Mouse (Mus musculus) urinary bladder, adult 2 months (tissue): ENCODE measurements around the gene Txndc5. TPM values are rescaled to one million over a fixed set of nuclear protein-coding genes. Genes with fewer than 3 reads are reported as not detected.

Experiments used
- DNase-seq: peaks from one replicate; pipeline ENCODE4 v3.0.0; 2022; ENCODE audit warnings: low spot score
- polyA plus RNA-seq: library from polyadenylated mRNA; depleted of rRNA; stranded (reverse); fragments of >200 nt; gene quantifications from 2 replicates; pipeline ENCODE4 v1.2.3, GENCODE M21; 2012; rRNA removed

Txndc5 gene
- polyA plus RNA-seq, 1 experiment, result 108 TPM

GRCm38 (mm10) chr13:38451446-38451845, 77.2 kb downstream of the Txndc5 start:
- no peak for DNase-seq

Other genes with a start within 250 kb of the Txndc5 start
- 19.4 and 20.0 TPM in 2 replicates for gene Bmp6, start 183.7 kb downstream of the Txndc5 start, polyA plus RNA-seq
- 7.3 and 7.5 TPM in 2 replicates for gene Bloc1s5, start 106.3 kb upstream of the Txndc5 start, polyA plus RNA-seq
- 11.3 and 11.4 TPM in 2 replicates for gene Eef1e1, start 130.2 kb upstream of the Txndc5 start, polyA plus RNA-seq